ENCODE assay signal across 11 mouse cellular contexts in the genomic region with DNA sequence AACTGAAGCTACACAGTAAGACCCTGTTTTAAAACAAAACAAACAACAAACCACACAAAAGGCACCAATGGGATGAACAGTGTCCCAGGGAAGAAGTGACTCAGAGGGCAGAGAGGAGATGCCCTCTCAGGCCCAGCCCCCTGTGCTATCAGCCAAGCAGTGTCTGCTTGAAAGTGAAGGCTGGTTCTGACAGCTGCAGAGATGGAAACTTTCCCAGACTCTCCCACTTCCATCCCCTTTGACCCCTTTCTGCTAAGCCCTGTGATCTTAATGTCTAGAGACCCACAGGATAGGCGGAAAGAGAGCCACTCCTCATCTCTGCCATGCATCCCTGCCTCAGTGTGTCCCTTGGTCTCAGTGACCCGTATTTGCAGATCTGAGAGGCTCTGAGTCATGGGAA. TPM values are rescaled to one million over a fixed set of nuclear protein-coding genes. Genes with fewer than 3 reads are reported as not detected.
DNase-seq lines count a peak whose midpoint lies in the region; ATAC-seq lines count a peak whose summit lies in the region.
"Had no signal": no experiment of that assay in that cellular context is flagged by ENCODE, and none has a peak within 500 bp of the region (broad histone marks: within the 10 kb centered on the region; RNA-seq: fewer than 3 reads in every experiment).

No protein-coding gene starts in this region.

- WGBS in heart, embryonic 10.5 days: 47% methylated on average over 2 of the region's 2 CpGs

- H3K36me3 ChIP-seq in heart, embryonic 10.5 days: no peaks in the 10 kb centered on the region

- H3K27me3 ChIP-seq in heart, embryonic 10.5 days (ENCODE audit: insufficient read depth, poor library complexity, severe bottlenecking): no peaks in the 10 kb centered on the region

- no peaks in the 10 kb centered on the region for H3K9me3 ChIP-seq in heart, embryonic 10.5 days

- H3K4me3 ChIP-seq in heart, embryonic 10.5 days: no peak overlapping the region

- ATAC-seq in activated CD4-positive, CD25-positive, alpha-beta regulatory T cell, adult 4 months: no peak
- no peak for ATAC-seq in frontal cortex, adult (ENCODE audit: low TSS enrichment)
- ATAC-seq: forebrain, embryonic 14.5 days had no signal

- peaks cover 35% of the 10 kb centered on the region for H3K4me1 ChIP-seq in heart, embryonic 10.5 days

- no peak for DNase-seq in heart, embryonic 10.5 days (ENCODE audit: low spot score)
- no peak for DNase-seq in heart, postnatal 4 days
- DNase-seq in NIH3T3 (ENCODE audit: low read depth): peak; percentile 41
- DNase-seq in kidney, postnatal 10 days: peak; percentile 64
- DNase-seq in lung, postnatal 4 days: peak; percentile 33 to 70
- DNase-seq: gastrocnemius, postnatal 36 days; right cerebral cortex, postnatal 14 days; thymus, postnatal 4 days had no signal

- H3K27ac ChIP-seq in heart, embryonic 10.5 days: 0 out of 2 replicates have a peak overlapping the region, but pooled peaks have one; percentile 42

RNA-seq across cellular contexts. Expression of a gene that starts 49.5 kb away (rescaled TPM):
- 89.1 and 105 TPM in 2 replicates for polyA plus RNA-seq in heart, embryonic 10.5 days (2016; fragmentation: Nextera tagmentation; extraction: Ambion mirVana)
- total RNA-seq in heart, postnatal 4 days (2021): 10 to 100 TPM; 25.4 to 30.7 TPM
- polyA plus RNA-seq in activated CD4-positive, CD25-positive, alpha-beta regulatory T cell, adult 4 months (2017; shearing (Covaris generic)): 10 to 100 TPM; 80.8 to 84.4 TPM

Comparison
In these comparisons a context has a peak if more than half of its experiments do, and no peak if none do; other contexts are left out.
1. DNase-seq: peak in NIH3T3 (single experiment), kidney, postnatal 10 days (single experiment) and lung, postnatal 4 days (2 of 2); none in heart, embryonic 10.5 days (single experiment) and heart, postnatal 4 days (single experiment).